ENCODE assay signal across 14 mouse cellular contexts in genomic region chr8:124393927-124394326, GRCm38 (mm10). TPM values are rescaled to one million over a fixed set of nuclear protein-coding genes. Genes with fewer than 3 reads are reported as not detected.
A peak's percentile ranks its signal among the peaks of the same experiment; 100 is the strongest.
DNase-seq lines count a peak whose midpoint lies in the region; ATAC-seq and TF ChIP-seq lines count a peak whose summit lies in the region.
"Had no signal": no experiment of that assay in that cellular context is flagged by ENCODE, and none has a peak within 500 bp of the region (broad histone marks: within the 10 kb centered on the region; RNA-seq: fewer than 3 reads in every experiment).

No protein-coding gene starts in this region.

- no peak for ATAC-seq in CD4-positive, CD25-positive, alpha-beta regulatory T cell, adult 4 months

- H3K4me1 ChIP-seq in cortical plate, adult 2 months (ENCODE audit: control insufficient read depth, insufficient read depth, low read length): peaks cover 31% of the 10 kb centered on the region

- H3K27ac ChIP-seq in cortical plate, adult 2 months (ENCODE audit: insufficient read depth, low read length): no peak overlapping the region
- H3K27ac ChIP-seq: hindbrain, embryonic 15.5 days had no signal

- TF ChIP-seq CTCF in cortical plate, adult 2 months (IDR thresholded peaks at IDR 0.05; ENCODE audit: extremely low read depth, insufficient read depth, low read length): peak; percentile 41

- TF ChIP-seq POLR2A in cortical plate, adult 2 months (IDR thresholded peaks at IDR 0.05; ENCODE audit: extremely low read depth, insufficient read depth, low read length): no peak

- intact Hi-C loops in left cerebral cortex, postnatal 4 days (cut with DNase I): no loop called here

- H3K4me3 ChIP-seq in cortical plate, adult 2 months (ENCODE audit: insufficient read depth, low read length): no peak overlapping the region
- H3K4me3 ChIP-seq: hindbrain, embryonic 15.5 days had no signal

- peak; percentile 7 for DNase-seq in CD4-positive, CD25-positive, alpha-beta regulatory T cell, adult 2 months (ENCODE audit: low read depth, low spot score)
- peak; percentile 38 for DNase-seq in left cerebral cortex, postnatal 4 days
- DNase-seq in left cerebral cortex, adult 8-10 months (ENCODE audit: low spot score in 2 of 2): no peak
- peak; percentile 47 for DNase-seq in A20 (ENCODE audit: low read depth, low spot score)
- DNase-seq in adipocyte (ENCODE audit: low spot score): no peak
- DNase-seq in gastrocnemius, adult 18-20 months (ENCODE audit: low spot score): no peak
- DNase-seq: cerebellum, postnatal 36 days; layer of hippocampus, postnatal 36 days; lung, postnatal 14 days; right cerebral cortex, postnatal 4 days had no signal

RNA-seq across cellular contexts. Expression of gene Pgbd5, which starts 45.5 kb away (rescaled TPM):
- not detected for polyA plus RNA-seq in CD4-positive, CD25-positive, alpha-beta regulatory T cell, adult 4 months (2017; shearing (Covaris generic))
- total RNA-seq in left cerebral cortex, postnatal 4 days (2021): 10 to 100 TPM; 62.3 to 64.6 TPM
- total RNA-seq in left cerebral cortex, adult 8-10 months (2022): 100 to 1,000 TPM; 179 to 198 (median 184) TPM
- polyA plus RNA-seq in cortical plate, adult 2 months (2012; rRNA removed): 184 and 196 TPM in 2 replicates
- under 1 TPM; 0.07 to 0.40 TPM for total RNA-seq in gastrocnemius, adult 18-20 months (2021)
- total RNA-seq: granulocyte monocyte progenitor cell, adult 5-6 weeks had no signal

Comparison
In these comparisons a context has a peak if more than half of its experiments do, and no peak if none do; other contexts are left out.
1. DNase-seq: peak in CD4-positive, CD25-positive, alpha-beta regulatory T cell, adult 2 months (single experiment), left cerebral cortex, postnatal 4 days (single experiment) and A20 (single experiment); none in left cerebral cortex, adult 8-10 months (0 of 2), adipocyte (single experiment) and gastrocnemius, adult 18-20 months (single experiment).
2. RNA of gene Pgbd5, which starts 45.5 kb away (total RNA-seq): 179 to 198 TPM in left cerebral cortex, adult 8-10 months and 62.3 to 64.6 TPM in left cerebral cortex, postnatal 4 days; 0.07 to 0.40 TPM in gastrocnemius, adult 18-20 months; every median in the first group is over 10 times any median in the second.